14 mouse cellular contexts compared by ENCODE assay signal in genomic region chr13:45974651-45975050, GRCm38 (mm10). TPM values are rescaled to one million over a fixed set of nuclear protein-coding genes. Genes with fewer than 3 reads are reported as not detected.
DNase-seq lines count a peak whose midpoint lies in the region; ATAC-seq and TF ChIP-seq lines count a peak whose summit lies in the region.
"Had no signal": no experiment of that assay in that cellular context is flagged by ENCODE, and none has a peak within 500 bp of the region (broad histone marks: within the 10 kb centered on the region; RNA-seq: fewer than 3 reads in every experiment).

No protein-coding gene starts in this region.

- no peaks in the 10 kb centered on the region for H3K9me3 ChIP-seq in kidney, embryonic 14.5 days (ENCODE audit: control insufficient read depth, low read length)
- H3K9me3 ChIP-seq in MEL (replicated peaks; ENCODE audit: insufficient read depth, low read length): no peaks in the 10 kb centered on the region
- H3K9me3 ChIP-seq: forebrain, embryonic 15.5 days; neural tube, embryonic 13.5 days; stomach, embryonic 15.5 days had no signal

- DNase-seq in adrenal gland, adult (ENCODE audit: inconsistent age in 2 of 2, low spot score in 1 of 2): peak; percentile 34 to 52
- DNase-seq in adrenal gland, adult 18-20 months (ENCODE audit: low spot score in 2 of 2): no peak
- peak; percentile 41 to 50 for DNase-seq in kidney, adult 8-10 months
- peak; percentile 30 for DNase-seq in MEL (ENCODE audit: low read depth, low spot score)
- peak; percentile 70 to 80 for DNase-seq in kidney, postnatal 25 days
- DNase-seq in thymus, postnatal 10 days (ENCODE audit: low spot score in 2 of 2): no peak
- DNase-seq in retina, embryonic 14.5 days (ENCODE audit: low spot score): no peak
- DNase-seq: cerebellum, adult 8-10 months; gastrocnemius, adult 2 months; thymus, postnatal 25 days had no signal

- TF ChIP-seq POLR2A in MEL (IDR thresholded peaks at IDR 0.05; ENCODE audit: control insufficient read depth in 1 of 2, insufficient read depth in 1 of 2, low read depth in 1 of 2, low read length in 2 of 2, poor library complexity in 1 of 2): no peak

- TF ChIP-seq RAD21 in MEL (IDR thresholded peaks at IDR 0.05; ENCODE audit: low read depth, low read length): no peak

- TF ChIP-seq CTCF in MEL (IDR thresholded peaks at IDR 0.05 in 2 of 3, conservative IDR thresholded peaks at IDR 0.05 in 1 of 3; ENCODE audit: control insufficient read depth in 1 of 3, insufficient read depth in 1 of 3, low read depth in 2 of 3, low read length in 3 of 3, poor library complexity in 1 of 3, severe bottlenecking in 1 of 3): no peak

- H3K4me3 ChIP-seq in kidney, embryonic 14.5 days (ENCODE audit: low read length): no peak overlapping the region
- H3K4me3 ChIP-seq in MEL (ENCODE audit: control insufficient read depth in 1 of 2, insufficient read depth in 1 of 2, low read depth in 2 of 2, low read length in 2 of 2): no peak overlapping the region
- H3K4me3 ChIP-seq: forebrain, embryonic 15.5 days; gastrocnemius, adult 2 months; neural tube, embryonic 13.5 days; stomach, embryonic 15.5 days had no signal

- TF ChIP-seq EP300 in MEL (IDR thresholded peaks at IDR 0.05; ENCODE audit: low read depth in 1 of 2, low read length in 2 of 2): no peak

- H3K9ac ChIP-seq in kidney, embryonic 14.5 days (ENCODE audit: low read depth, low read length): no peak overlapping the region
- no peak overlapping the region for H3K9ac ChIP-seq in MEL (ENCODE audit: control insufficient read depth, low read depth, low read length, poor library complexity, severe bottlenecking)
- H3K9ac ChIP-seq: forebrain, embryonic 15.5 days; neural tube, embryonic 13.5 days; stomach, embryonic 15.5 days had no signal

- H3K4me1 ChIP-seq in kidney, embryonic 14.5 days (ENCODE audit: control insufficient read depth, insufficient read depth, low read length): no peaks in the 10 kb centered on the region
- H3K4me1 ChIP-seq in MEL (ENCODE audit: control insufficient read depth in 1 of 2, insufficient read depth in 2 of 2, low read length in 2 of 2): no peaks in the 10 kb centered on the region
- H3K4me1 ChIP-seq: forebrain, embryonic 15.5 days; stomach, embryonic 15.5 days had no signal

- H3K79me2 ChIP-seq in MEL (ENCODE audit: control insufficient read depth, insufficient read depth, low read length, poor library complexity): no peaks in the 10 kb centered on the region

- H3K27ac ChIP-seq in kidney, embryonic 14.5 days (ENCODE audit: low read depth, low read length): no peak overlapping the region
- H3K27ac ChIP-seq in MEL (ENCODE audit: control insufficient read depth, low read depth, low read length): no peak overlapping the region
- H3K27ac ChIP-seq: forebrain, embryonic 15.5 days; gastrocnemius, adult 2 months; neural tube, embryonic 13.5 days; stomach, embryonic 15.5 days had no signal

- no peak for ATAC-seq in kidney, embryonic 14.5 days (ENCODE audit: low FRiP score, low TSS enrichment)
- ATAC-seq: forebrain, embryonic 15.5 days had no signal

- H3K4me2 ChIP-seq in kidney, embryonic 14.5 days (replicated peaks; ENCODE audit: low read depth, low read length): no peak overlapping the region
- H3K4me2 ChIP-seq: forebrain, embryonic 15.5 days; neural tube, embryonic 13.5 days; stomach, embryonic 15.5 days had no signal

- H3K27me3 ChIP-seq in kidney, embryonic 14.5 days (ENCODE audit: control insufficient read depth, insufficient read depth, low read length): no peaks in the 10 kb centered on the region
- peaks cover 1 to 5% of the 10 kb centered on the region in 2 experiments; a peak in 2 of 4 replicates for H3K27me3 ChIP-seq in MEL (ENCODE audit: control insufficient read depth in 1 of 2, insufficient read depth in 2 of 2, low read length in 2 of 2)
- H3K27me3 ChIP-seq: forebrain, embryonic 15.5 days; neural tube, embryonic 13.5 days; stomach, embryonic 15.5 days had no signal

- WGBS in kidney, embryonic 14.5 days: 54% methylated on average over 3 of the region's 3 CpGs

- H3K36me3 ChIP-seq in kidney, embryonic 14.5 days (ENCODE audit: control insufficient read depth, insufficient read depth, low read length): no peaks in the 10 kb centered on the region
- H3K36me3 ChIP-seq in MEL (ENCODE audit: control insufficient read depth in 1 of 2, insufficient read depth in 2 of 2, low read length in 2 of 2): peaks cover 0 to 6% of the 10 kb centered on the region in 2 experiments; a peak in 2 of 4 replicates
- H3K36me3 ChIP-seq: forebrain, embryonic 15.5 days; neural tube, embryonic 13.5 days; stomach, embryonic 15.5 days had no signal

TF ChIP-seq in MEL, 35 proteins besides CTCF, POLR2A, EP300 and RAD21:
- TF ChIP-seq UBTF (IDR thresholded peaks at IDR 0.05; ENCODE audit: borderline replicate concordance, insufficient read depth, low read depth, low read length) (no peak), ZC3H11A (IDR thresholded peaks at IDR 0.05; ENCODE audit: low read depth, low read length) (no peak), MAFK (IDR thresholded peaks at IDR 0.05; ENCODE audit: borderline replicate concordance, low read depth, low read length) (no peak), TBP (IDR thresholded peaks at IDR 0.05; ENCODE audit: low read depth, low read length) (no peak), BHLHE40 (IDR thresholded peaks at IDR 0.05; ENCODE audit: borderline replicate concordance, low read depth, low read length) (no peak), SMC3 (IDR thresholded peaks at IDR 0.05; ENCODE audit: low read depth, low read length) (no peak), USF2 (IDR thresholded peaks at IDR 0.05; ENCODE audit: borderline replicate concordance in 1 of 2, insufficient read depth in 1 of 2, low read depth in 1 of 2, low read length in 2 of 2) (no peak), GABPA (IDR thresholded peaks at IDR 0.05; ENCODE audit: low read depth, low read length) (no peak), TAL1 (IDR thresholded peaks at IDR 0.05; ENCODE audit: low read length) (no peak), MAZ (IDR thresholded peaks at IDR 0.05; ENCODE audit: low read depth, low read length) (no peak), MYC (IDR thresholded peaks at IDR 0.05; ENCODE audit: low read depth, low read length) (no peak), NELFE (IDR thresholded peaks at IDR 0.05; ENCODE audit: low read depth, low read length) (no peak), KAT2A (conservative IDR thresholded peaks at IDR 0.05; ENCODE audit: low read depth, low read length) (no peak), USF1 (IDR thresholded peaks at IDR 0.05; ENCODE audit: low read depth, low read length) (no peak), TCF12 (IDR thresholded peaks at IDR 0.05; ENCODE audit: low read depth, low read length) (no peak), SIN3A (IDR thresholded peaks at IDR 0.05; ENCODE audit: low read length) (no peak), HCFC1 (IDR thresholded peaks at IDR 0.05; ENCODE audit: low read depth, low read length) (no peak), ZMIZ1 (IDR thresholded peaks at IDR 0.05; ENCODE audit: low read depth, low read length) (no peak), POLR2AphosphoS2 (IDR thresholded peaks at IDR 0.05; ENCODE audit: low read length) (no peak)

RNA-seq across cellular contexts. Expression of gene Atxn1, which starts 9.8 kb away (rescaled TPM):
- total RNA-seq in adrenal gland, adult 18-20 months (2021): 10 to 100 TPM; 27.4 to 30.4 TPM
- 3.9 and 4.0 TPM in 2 replicates for polyA plus RNA-seq in kidney, embryonic 14.5 days (2014; fragmentation: Nextera tagmentation; extraction: Ambion mirVana)
- total RNA-seq in MEL (2012; rRNA removed): 0.39 and 0.98 TPM in 2 replicates
- polyA plus RNA-seq in MEL (2012; ENCODE audit: insufficient read depth in 1 of 2, insufficient read length in 2 of 2, low read depth in 1 of 2, low replicate concordance in 2 of 2, missing spikeins in 1 of 2): 1 to 10 TPM in 1 of 2 experiments, not detected in 1; 1.1 TPM

Comparison
In these comparisons a context has a peak if more than half of its experiments do, and no peak if none do; other contexts are left out.
1. DNase-seq: peak in adrenal gland, adult (2 of 2), kidney, adult 8-10 months (2 of 2), MEL (single experiment) and kidney, postnatal 25 days (2 of 2); none in adrenal gland, adult 18-20 months (0 of 2), thymus, postnatal 10 days (0 of 2) and retina, embryonic 14.5 days (single experiment).
2. RNA of gene Atxn1, which starts 9.8 kb away (total RNA-seq): 27.4 to 30.4 TPM in adrenal gland, adult 18-20 months; 0.39 to 0.98 TPM in MEL; every median in the first group is over 10 times any median in the second.